Mouse (Mus musculus): ENCODE data around the gene Olfr97.

DNA sequence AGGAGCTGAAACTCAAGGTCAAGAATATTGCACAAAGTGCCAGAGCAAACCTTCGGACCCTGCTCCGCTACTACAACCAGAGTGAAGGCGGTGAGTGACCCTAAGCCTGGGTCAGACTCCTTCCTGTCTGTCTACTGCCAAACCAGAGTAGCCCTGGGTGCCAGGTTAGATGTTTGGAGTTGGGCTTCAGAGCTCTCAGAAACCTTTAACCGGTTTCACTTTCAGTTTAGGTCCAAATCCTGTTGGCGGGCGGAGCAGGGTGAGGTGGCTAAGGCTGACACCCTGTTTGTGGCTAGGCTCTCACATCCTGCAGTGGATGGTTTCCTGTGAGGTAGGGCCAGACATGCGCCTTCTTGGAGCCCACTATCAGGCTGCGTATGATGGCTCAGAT, 33.6 kb upstream of the Olfr97 start:
- TF ChIP-seq CTCF (IDR thresholded peaks at IDR 0.05; ENCODE audit: insufficient read depth, low read length) (no peak), POLR2A (IDR thresholded peaks at IDR 0.05; ENCODE audit: borderline replicate concordance, extremely low read depth, low read depth, low read length) (no peak)

Data from lung, adult 2 months (tissue).